Mouse (Mus musculus): ENCODE data around the gene Polr1a.

The Polr1a gene

DNA sequence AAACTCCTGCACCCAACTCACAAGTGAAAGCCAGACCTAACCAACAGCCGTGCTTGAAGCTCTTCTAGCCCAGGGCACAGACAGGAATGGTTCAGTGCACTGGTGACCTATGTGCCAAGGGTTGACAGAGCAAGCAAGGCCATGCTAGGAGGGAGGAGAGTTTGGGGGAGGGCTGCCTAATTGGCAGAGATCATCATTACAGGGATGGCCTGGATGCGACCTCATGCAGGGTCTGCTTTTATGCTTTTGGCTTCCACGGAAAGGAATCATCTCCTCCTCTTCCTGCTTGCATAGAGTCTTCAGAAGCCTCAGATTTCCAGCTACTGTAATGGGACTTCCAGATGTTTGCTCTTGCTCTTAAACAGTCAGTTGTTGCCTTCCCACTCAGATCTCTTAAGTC, 40.9 kb downstream of the Polr1a start:
- no peak for DNase-seq (ENCODE audit: low spot score in 2 of 2)

DNA sequence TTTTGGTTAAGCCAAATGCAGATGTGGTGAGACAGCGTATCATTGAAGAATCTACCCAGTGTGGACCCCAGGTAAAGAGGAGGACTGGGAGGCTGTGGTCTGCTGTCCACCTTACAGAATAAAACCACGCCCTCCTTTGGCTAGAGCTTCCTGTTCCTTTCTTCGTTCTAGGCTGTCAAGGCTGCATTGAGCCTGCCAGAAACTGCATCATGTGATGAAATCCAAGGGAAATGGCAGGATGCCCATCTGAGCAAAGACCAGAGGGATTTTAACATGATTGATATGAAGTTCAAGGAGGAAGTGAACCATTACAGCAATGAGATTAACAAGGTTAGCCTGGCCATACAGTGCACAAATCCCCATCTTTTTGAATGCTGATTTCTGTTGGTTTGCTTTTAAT, 41.7 kb downstream of the Polr1a start:
- no peak for DNase-seq (ENCODE audit: low spot score in 2 of 2)

DNA sequence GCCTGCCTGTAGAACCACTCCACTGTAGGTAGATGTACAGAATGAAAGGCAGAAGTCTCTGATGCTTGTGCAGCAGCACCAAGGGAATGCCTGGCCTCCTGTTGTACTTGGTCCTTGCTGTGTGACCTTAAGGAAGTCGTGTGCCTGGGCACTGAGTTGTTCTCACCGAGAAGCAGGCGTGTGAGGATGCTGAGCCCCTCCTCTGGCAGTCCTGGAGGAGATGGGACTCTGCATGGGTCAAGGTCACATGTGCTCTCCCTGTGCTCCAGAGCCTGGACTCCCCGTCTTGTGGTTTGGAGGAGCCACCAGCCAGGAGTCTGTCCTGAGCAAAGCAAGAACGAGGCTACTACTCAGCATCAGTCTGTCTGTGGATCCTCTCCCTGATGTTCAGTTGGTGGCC, 42.3 kb downstream of the Polr1a start:
- no peak for DNase-seq (ENCODE audit: low spot score in 2 of 2)

DNA sequence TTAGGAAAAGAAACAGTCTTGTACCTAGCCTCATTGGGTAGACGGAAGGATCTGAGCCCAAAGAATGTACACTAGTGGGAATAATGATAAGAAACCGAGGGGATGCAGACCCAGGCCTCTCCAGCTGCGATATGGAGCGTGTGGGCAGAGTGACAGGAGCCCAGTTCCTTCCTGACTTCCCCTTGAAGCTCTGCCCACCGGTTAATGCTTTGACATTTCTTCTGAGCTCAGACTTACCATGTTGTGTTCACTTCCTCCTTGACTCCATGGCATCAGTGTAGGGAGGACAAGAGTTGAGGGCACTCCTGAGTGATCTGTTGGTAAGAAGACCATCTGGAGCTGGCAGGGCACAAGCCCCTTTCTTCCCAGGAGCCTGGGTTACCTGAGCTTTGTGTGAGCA, 53.3 kb downstream of the Polr1a start:
- no peak for DNase-seq (ENCODE audit: low spot score in 2 of 2)

DNA sequence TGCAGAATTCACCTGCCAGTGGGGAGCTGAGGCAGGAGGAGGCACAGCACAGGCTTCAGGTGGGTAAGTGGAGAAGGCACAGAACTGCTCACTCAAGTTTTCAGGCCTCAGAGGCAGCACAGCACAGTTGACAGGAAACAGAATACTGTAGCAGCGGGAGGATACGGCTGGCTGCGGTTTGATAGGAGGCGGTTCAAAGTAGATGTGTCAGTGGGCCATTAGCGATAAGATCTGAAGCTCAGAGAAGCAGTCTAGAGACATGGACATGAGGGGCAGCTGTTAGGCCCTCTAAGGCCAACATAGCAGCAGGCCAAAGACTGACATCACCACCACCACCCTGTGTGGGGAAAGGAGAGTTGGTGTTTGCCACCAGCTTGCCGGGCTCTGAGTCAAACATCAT, 53.9 kb downstream of the Polr1a start:
- DNase-seq (ENCODE audit: low spot score in 2 of 2): no peak

DNA sequence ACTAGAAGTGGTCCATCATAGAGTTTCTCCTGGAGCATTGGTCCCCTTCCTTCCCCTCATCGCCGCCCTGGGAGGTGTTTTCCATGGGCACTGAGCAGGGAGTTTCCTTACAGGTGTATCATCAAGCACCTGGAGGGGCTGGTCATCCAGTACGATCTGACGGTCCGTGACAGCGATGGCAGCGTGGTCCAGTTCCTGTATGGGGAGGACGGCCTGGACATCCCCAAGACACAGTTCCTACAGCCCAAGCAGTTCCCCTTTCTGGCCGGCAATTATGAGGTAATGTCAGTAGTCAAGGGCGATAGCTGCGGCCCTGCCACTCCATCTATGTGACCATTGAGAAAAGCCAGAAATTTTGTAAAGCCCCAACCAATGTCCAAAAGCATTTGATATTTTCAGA, 54.7 kb downstream of the Polr1a start:
- no peak for DNase-seq (ENCODE audit: low spot score in 2 of 2)

DNA sequence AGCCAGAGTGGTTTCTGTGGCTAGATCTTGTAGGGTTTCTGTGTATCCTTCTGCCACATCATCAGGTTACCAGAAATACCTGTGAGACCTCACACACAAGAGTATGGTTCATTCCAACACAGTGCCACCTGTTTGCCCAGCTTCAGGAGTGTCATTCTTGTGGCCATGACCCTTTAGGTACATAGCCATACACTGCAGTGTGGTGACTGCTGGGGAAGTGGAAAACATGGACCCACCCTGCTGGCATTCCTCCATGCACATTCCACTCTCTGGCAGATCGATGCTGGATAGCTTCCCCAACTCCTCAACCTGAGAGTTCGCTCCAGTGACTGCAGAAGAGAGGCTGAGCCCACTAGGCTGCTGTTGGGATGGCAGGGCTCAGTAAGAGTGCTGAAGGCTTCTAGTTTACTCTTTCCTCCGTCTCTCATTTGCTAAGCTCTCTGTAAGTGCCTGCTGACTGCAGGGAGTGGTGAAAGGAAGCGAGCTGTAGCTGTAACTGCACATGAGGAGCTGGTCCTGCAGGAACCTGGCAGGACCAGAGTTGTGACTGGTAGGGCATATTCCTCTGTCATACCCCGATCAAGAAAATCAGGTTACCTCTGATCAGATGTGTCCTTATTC, 57.9 kb downstream of the Polr1a start:
- DNase-seq (ENCODE audit: low spot score in 2 of 2): no peak

DNA sequence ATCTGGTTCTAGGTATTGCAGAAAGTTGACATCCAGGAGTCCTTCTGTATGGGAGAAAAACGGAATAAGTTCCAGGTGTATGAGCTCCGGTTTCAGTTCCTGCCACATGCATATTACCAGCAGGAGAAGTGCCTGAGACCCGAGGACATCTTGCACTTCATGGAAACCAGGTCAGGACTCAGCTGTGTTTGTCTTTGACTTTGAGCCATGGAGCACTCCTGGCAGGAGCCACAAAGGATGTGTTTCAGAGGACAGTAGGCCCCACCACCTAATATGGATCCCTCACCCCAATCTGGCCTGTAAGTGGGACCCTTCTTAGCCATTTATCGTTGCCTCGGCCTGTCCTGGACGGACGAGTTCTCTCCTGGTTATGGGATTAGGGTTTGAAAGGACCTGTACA, 59.0 kb downstream of the Polr1a start:
- no peak for DNase-seq (ENCODE audit: low spot score in 2 of 2)

DNA sequence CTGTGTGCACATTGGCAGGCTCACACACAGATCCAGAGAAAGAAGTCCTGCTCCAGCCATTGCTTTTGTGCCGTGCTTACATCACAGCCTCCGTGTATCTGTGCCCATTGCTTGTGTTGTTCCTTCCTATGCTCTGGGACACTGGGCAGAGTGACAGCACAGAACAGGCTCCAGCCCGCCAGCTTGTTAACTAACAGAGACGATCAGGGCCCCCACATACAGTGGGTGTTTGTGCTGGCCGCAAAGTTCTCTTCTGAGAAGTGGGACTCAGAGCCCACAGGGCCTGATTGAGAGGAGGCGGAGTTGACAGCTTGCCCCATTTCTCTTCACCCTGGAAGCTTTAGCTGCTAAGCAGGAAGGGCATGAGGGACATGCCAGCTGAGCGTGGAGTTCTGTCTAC, 60.6 kb downstream of the Polr1a start:
- DNase-seq (ENCODE audit: low spot score in 2 of 2): no peak

DNA sequence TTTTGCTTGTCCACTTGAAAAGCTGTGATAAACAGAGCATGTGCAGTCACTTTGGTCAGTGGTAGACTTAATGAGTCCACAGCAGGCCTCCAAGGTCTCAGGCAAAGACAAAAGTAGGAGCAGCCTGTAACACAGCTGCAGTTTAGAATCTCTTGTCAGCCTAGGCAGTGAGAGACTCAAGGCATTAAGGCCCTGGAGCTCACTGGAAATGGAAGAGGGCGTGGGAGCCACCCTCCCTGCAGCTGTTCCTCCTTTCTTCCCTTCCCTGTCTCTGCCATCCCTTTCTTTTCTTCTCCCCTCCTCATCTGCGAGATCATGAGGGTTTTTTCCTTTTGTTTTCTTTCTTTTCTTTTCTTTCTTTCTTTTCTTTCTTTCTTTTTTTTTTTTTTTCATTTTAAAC, 61.3 kb downstream of the Polr1a start:
- no peak for DNase-seq (ENCODE audit: low spot score in 2 of 2)

DNA sequence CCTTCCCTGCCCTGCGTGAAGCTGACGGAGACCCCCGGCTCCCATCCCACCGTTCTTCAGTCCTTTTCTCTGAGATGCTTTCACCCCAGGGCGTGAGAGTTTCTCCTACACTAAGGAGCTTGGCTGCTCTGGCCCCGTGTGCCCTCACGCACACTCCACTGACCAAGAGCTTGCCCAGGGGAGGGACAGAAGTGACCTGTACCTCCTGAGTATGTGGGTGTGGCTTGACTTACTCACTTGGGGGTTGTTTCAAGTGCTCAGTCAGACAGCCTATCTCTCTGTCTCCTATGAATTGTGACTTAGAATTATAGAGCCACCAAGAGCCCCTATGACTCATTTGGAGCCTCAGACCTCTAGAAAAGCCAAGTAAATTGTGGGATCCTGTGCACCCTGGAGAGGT, 67.7 kb downstream of the Polr1a start:
- no peak for DNase-seq (ENCODE audit: low spot score in 2 of 2)

DNA sequence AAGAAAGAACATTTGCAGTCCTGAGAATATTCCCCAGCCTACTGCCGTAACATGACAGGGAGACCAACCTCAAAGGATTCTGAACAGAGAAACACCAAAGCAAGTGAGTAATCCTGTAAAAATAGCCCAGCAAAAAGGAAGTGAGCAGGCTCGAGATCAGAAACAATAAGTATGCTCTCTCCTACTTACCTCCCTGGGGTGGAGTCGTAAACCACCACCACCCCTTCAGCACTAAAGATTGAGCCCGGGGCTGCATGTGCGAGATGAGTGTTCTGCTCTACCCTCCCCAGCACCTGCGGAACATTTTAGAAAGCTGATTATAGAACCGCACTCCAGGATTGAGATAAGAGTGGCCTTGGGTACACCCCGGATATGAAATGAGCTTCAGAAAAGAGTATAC, 71.3 kb downstream of the Polr1a start:
- no peak for DNase-seq (ENCODE audit: low spot score in 2 of 2)

DNA sequence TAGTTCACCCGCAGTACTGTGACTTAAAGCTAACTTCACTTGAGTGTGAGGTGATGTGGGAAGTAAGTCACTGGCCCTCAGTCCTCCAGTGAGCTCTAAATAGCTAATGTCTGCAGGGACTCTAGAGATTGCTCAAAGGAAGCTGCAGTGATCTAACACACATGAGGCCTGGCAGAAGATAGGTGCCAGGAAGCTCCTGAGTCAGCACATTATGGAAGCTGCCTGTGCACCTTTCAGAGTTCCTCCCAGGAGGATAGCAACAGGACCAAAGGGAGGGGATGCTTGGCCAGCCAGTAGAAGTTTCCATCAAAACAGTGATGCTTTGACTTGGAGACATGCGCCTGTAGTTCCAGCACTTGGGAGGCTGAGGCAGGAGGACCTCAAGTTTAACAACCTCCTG, 71.7 kb downstream of the Polr1a start:
- no peak for DNase-seq (ENCODE audit: low spot score in 2 of 2)

DNA sequence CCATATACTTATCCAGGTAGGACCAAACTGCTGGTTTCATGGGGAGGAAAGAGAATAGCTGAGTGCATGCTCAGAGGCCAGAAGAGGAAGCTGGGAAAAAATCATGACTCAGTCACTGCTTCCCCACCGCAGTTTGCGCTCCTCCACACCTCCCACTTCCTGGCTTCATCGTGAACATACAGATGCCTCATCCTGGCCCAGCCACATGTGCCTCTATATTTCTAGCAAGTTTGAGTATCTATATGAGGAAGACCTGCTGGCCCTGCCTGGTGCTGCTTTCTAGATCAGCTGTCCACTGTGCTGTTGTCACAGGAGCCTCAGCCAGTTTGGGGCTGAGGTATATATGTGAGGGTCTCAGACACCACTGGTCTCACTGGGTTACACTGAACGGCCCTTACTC, 72.6 kb downstream of the Polr1a start:
- no peak for DNase-seq (ENCODE audit: low spot score in 2 of 2)

DNA sequence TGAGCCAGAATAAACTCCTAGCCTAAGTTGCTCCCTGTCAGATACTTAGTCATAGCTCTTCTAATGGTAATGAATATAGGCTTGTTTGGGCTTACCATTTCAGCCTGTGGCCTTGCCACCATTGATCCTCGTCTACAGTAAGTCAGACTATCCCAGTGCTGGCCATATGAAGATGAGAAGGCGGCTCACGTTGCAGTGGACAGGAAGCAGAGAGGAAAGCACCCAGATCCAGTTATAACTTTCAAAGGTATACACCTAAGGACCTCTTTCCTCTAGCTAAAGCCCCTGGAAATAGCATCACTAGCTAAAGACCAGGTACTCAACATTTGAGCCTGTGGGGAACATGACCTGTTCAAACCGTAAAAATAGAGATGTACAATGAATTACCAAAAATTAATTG, 77.1 kb downstream of the Polr1a start:
- no peak for DNase-seq (ENCODE audit: low spot score in 2 of 2)

DNA sequence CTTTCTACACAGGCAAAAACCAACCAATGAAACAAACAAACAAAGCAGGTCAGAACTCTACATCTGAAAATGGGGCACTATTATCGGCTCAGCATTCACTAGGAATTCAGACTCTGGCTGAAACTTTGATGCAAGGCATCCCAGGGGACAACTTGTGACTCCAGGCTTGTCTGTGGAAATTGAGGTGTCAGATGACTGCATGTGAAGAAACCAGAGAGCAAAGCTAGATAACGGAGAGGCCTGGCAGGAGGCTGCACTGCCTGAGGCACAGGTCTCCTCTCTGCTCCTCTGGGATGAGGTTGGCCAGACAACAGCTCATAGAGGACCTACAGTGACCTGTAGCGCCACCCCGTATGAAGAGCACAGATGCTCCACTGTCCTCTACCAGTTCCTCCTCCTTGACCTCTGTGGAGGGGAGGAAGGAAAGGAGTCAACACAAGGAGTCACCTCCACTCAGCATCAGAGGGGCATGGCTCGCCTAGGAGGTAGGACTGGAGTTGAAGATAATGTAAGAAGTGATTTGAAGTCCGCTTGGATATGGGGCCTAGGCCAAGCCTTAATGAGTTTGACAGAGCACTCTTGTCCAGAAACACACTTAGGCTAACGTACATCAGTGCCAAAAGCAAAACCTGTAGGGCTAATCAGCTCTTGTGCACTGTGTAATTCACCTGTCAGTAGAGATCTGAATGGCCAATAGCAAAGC, 78.8 kb downstream of the Polr1a start:
- DNase-seq (ENCODE audit: low spot score in 2 of 2): no peak

DNA sequence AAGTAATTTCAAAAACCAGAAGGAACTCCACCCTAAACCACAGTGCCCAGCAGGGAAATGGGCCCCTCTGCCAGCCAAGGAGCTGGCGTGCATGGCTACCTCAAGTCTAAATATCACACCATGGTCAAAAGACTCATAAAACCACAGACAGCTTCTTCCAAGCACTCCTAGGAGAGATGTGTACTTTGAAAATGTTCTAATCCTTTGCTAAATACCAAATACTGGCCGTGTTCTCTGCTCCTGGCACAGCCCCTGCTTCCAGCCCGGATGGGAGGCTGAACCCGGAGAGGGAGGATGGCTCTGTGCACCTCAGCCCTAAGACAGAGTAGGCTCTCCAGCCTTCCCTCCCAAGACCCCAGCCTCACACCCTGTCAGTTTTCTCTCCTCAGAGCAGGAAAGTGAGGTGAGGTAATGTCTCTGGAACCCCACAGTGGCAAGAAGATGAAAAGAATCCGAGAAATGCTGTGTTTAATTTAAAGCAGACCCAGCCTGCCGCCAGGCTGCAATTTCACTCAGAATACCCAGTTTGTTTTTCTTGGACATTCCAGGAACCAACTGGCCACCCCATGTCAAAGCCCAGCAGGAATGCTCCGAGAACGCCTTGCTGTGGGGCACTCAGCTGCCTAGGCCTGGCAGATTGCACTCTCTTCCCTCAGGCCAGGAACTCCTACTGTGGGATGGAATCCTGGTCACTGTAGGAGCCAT, 80.9 kb downstream of the Polr1a start:
- no peak for DNase-seq (ENCODE audit: low spot score in 2 of 2)

DNA sequence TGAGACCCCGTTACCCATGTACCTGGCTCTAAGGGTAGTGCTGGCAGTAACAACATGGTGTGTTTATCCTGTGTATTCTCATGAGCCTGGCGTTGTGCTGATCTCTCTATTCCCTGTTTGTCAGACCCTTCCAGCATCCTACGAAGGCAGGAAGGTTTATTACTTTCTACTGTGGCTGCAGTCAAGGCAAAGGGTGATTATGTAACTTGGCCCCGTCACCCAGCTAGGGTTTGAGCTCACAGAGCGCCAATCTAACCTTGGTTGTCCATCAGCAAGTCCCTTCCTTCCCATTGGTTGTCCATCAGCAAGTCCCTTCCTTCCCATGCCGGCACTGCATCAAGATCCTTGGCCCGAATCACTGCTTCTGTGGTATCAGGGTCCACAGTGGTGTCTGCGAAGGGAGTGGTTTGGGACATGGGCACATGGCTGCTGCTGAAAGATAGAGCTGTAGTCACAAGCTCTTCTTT, 81.6 kb downstream of the Polr1a start:
- no peak for DNase-seq (ENCODE audit: low spot score in 2 of 2)

DNA sequence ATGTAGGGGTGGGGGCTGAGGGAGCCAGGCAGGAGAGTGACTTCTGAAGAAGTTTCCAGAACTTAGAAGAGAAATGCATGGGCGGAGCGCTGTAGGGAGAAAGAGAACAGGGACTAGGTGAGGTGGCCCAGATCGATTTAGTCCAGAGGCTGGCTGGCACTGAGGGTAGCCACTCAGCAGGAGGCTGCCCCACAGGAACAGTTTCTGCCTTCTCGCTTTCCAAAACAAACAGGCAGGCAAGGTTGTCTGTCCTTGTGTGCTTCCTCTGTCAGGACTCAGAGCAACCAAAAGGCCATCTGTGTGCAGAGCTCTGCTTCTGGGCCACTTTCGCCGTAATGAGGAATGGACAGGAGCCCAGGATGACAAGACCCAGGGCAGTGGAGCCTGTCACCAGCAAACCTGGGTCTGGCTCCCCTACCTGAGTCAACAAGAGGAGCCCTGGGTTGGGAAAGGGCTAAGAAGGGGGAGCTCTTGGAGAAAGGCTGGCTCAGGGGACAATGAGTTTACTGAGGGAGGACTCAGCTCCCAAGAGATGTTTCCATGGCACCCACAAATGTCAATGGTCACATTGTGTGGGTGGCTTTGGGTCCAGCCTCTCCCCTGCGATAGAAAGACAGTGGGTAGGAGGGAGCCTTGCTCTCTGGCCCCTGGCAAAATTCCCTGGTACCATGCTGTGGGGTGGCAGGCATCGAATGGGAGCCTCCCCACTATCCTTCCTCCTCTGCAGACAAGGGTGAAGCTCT, 82.5 kb downstream of the Polr1a start:
- DNase-seq (ENCODE audit: low spot score in 2 of 2): no peak

DNA sequence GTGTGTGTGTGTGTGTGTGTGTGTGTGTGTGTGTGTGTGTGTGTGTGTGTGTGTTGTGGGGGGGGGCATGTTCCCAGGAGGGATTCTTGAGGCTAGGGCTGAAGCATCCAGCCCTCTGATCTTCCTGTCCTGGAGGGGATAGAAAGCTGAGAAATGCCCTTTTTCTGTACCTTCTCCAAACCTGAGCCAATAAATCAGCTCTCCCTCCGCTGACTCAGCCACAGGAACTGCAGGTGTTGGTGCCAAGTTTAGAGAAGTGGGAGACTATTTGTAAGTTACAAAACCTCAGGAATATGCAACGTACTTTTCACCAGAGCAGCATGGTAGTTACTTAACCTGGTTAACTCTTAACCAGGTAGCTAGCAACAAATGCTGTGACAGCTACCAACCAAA, 83.1 kb downstream of the Polr1a start:
- DNase-seq (ENCODE audit: low spot score in 2 of 2): no peak

DNA sequence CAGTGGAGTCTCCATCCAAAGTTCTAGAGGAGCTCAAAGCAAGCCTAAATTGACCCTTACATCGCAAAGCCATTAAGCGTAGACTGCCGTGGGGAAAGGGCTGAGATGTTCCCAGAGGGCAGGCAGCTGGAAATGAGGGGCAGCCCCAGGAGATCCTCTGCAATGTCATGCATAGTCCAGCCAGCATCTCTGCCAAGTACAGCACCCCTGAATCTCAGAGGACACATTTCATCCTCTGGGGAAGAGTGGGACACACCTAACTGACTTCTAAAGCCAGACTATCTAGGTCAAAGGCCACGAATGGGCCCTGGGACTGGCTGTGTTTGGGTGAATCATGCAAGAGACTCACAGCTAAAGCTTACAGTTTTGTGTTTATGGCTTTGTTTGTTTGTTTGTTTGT, 85.2 kb downstream of the Polr1a start:
- DNase-seq (ENCODE audit: low spot score in 2 of 2): no peak

DNA sequence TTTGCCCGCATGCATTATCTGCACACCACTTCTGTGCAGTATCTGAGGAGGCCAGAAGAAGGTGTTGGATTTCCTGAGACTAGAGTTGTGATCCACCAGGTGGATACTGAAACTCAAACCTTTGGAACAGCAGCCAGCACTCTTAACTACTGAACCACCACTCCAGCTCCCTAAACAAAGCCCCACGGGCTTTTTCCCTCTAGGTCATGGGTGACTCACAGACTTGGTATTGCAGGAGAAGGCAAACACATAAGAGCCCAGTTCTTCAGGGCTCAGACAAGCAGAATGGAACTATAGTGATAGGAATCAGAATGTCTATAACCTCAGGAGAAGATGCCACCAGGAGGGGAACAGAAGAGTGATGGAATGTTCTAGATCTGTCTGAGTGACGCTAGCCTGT, 86.2 kb downstream of the Polr1a start:
- no peak for DNase-seq (ENCODE audit: low spot score in 2 of 2)

DNA sequence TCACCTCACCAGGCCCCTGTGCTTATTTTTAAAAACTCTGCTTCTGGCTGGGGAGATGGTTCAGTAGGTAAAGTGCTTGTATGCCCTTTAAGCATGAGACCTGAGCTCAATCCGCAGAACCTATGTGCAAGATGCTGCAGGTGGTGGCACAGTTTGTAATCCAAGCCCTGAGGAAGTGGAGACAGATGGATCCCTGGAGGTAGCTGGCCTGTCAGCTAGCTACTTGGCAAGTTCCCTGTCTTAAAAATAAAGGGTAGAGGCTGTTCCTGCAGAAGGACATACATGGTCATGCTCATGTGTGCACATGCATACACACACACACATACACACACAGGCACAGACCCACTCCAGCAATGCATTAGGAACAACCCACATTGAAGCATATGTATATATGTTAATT, 88.4 kb downstream of the Polr1a start:
- no peak for DNase-seq (ENCODE audit: low spot score in 2 of 2)
